Mouse (Mus musculus): Measurements from ENCODE around the gene Slc13a4. TPM values are rescaled to one million over a fixed set of nuclear protein-coding genes. Genes with fewer than 3 reads are reported as not detected.
A peak's percentile ranks its signal among the peaks of the same experiment; 100 is the strongest.

The Slc13a4 gene
- total and polyA plus RNA-seq, 3 experiments: 0.70 TPM; not detected in 2

- no peak overlapping the region for H3K4me3 ChIP-seq
- WGBS: 79% methylated on average over 20 of the region's 20 CpGs
- H3K36me3 ChIP-seq (ENCODE audit: control insufficient read depth, insufficient read depth, low read length): no peaks in the 10 kb centered on the region
- H3K9ac ChIP-seq (ENCODE audit: low read depth, low read length): no peak overlapping the region
- no peaks in the 10 kb centered on the region for H3K27me3 ChIP-seq (ENCODE audit: control insufficient read depth, insufficient read depth, low read length)
- no peak for DNase-seq
- intact Hi-C loops (cut with DNase I): no loop called here
- no peaks in the 10 kb centered on the region for H3K4me1 ChIP-seq (ENCODE audit: control insufficient read depth, insufficient read depth, low read length)
- TF ChIP-seq POLR2A (IDR thresholded peaks at IDR 0.05; ENCODE audit: insufficient read depth, low read depth, low read length) (no peak), EP300 (IDR thresholded peaks at IDR 0.05; ENCODE audit: insufficient read depth, low read depth, low read length) (no peak), CTCF (IDR thresholded peaks at IDR 0.05) (no peak)
- no peak overlapping the region for H3K27ac ChIP-seq
- no peaks in the 10 kb centered on the region for H3K79me2 ChIP-seq (replicated peaks; ENCODE audit: control insufficient read depth, insufficient read depth, low read length)
Observed at GRCm38 (mm10) chr6:35271868-35272765, 35.8 kb downstream of the Slc13a4 start.

GRCm38 (mm10) chr6:35271094-35271855, 36.7 kb downstream of the Slc13a4 start:
- Histone ChIP-seq H3K4me3 (no peak overlapping the region), H3K9ac (ENCODE audit: low read depth, low read length) (no peak overlapping the region), H3K27me3 (ENCODE audit: control insufficient read depth, insufficient read depth, low read length) (no peaks in the 10 kb centered on the region), H3K4me1 (ENCODE audit: control insufficient read depth, insufficient read depth, low read length) (peaks cover 2% of the 10 kb centered on the region; the same call in 1 of the 2 replicates), H3K36me3 (ENCODE audit: control insufficient read depth, insufficient read depth, low read length) (no peaks in the 10 kb centered on the region), H3K27ac (no peak overlapping the region), H3K79me2 (replicated peaks; ENCODE audit: control insufficient read depth, insufficient read depth, low read length) (no peaks in the 10 kb centered on the region)
- no peak for DNase-seq
- TF ChIP-seq EP300 (IDR thresholded peaks at IDR 0.05; ENCODE audit: insufficient read depth, low read depth, low read length) (no peak), POLR2A (IDR thresholded peaks at IDR 0.05; ENCODE audit: insufficient read depth, low read depth, low read length) (no peak), CTCF (IDR thresholded peaks at IDR 0.05) (no peak)
- 81% methylated on average over 12 of the region's 12 CpGs for WGBS
- intact Hi-C loops (cut with DNase I): no loop called here

- 67% methylated on average over 13 of the region's 13 CpGs for WGBS
- no peak for DNase-seq
- Histone ChIP-seq H3K27ac (no peak overlapping the region), H3K27me3 (ENCODE audit: control insufficient read depth, insufficient read depth, low read length) (no peaks in the 10 kb centered on the region), H3K4me3 (no peak overlapping the region), H3K79me2 (replicated peaks; ENCODE audit: control insufficient read depth, insufficient read depth, low read length) (no peaks in the 10 kb centered on the region), H3K36me3 (ENCODE audit: control insufficient read depth, insufficient read depth, low read length) (no peaks in the 10 kb centered on the region), H3K9ac (ENCODE audit: low read depth, low read length) (no peak overlapping the region), H3K4me1 (ENCODE audit: control insufficient read depth, insufficient read depth, low read length) (peaks cover 3% of the 10 kb centered on the region)
- TF ChIP-seq CTCF (IDR thresholded peaks at IDR 0.05): no peak
- no peak for TF ChIP-seq POLR2A (IDR thresholded peaks at IDR 0.05; ENCODE audit: insufficient read depth, low read depth, low read length)
- intact Hi-C loops (cut with DNase I): no loop called here
Observed at GRCm38 (mm10) chr6:35269643-35270042, 38.3 kb downstream of the Slc13a4 start.

- intact Hi-C loops (cut with DNase I): no loop called here
- DNase-seq: no peak
- 95% methylated on average over 13 of the region's 13 CpGs for WGBS
- Histone ChIP-seq H3K4me1 (ENCODE audit: control insufficient read depth, insufficient read depth, low read length) (peaks cover 3% of the 10 kb centered on the region), H3K36me3 (ENCODE audit: control insufficient read depth, insufficient read depth, low read length) (no peaks in the 10 kb centered on the region), H3K79me2 (replicated peaks; ENCODE audit: control insufficient read depth, insufficient read depth, low read length) (no peaks in the 10 kb centered on the region), H3K27me3 (ENCODE audit: control insufficient read depth, insufficient read depth, low read length) (no peaks in the 10 kb centered on the region), H3K4me3 (no peak overlapping the region), H3K9ac (ENCODE audit: low read depth, low read length) (no peak overlapping the region), H3K27ac (no peak overlapping the region)
- no peak for TF ChIP-seq CTCF (IDR thresholded peaks at IDR 0.05)
- no peak for TF ChIP-seq POLR2A (IDR thresholded peaks at IDR 0.05; ENCODE audit: insufficient read depth, low read depth, low read length)
- no peak for TF ChIP-seq EP300 (IDR thresholded peaks at IDR 0.05; ENCODE audit: insufficient read depth, low read depth, low read length)
Observed at GRCm38 (mm10) chr6:35268711-35269110, 39.2 kb downstream of the Slc13a4 start.

GRCm38 (mm10) chr6:35265580-35266278, 42.2 kb downstream of the Slc13a4 start:
- TF ChIP-seq CTCF (IDR thresholded peaks at IDR 0.05) (no peak), EP300 (IDR thresholded peaks at IDR 0.05; ENCODE audit: insufficient read depth, low read depth, low read length) (peak; percentile 75; the same call in 1 of the 2 replicates), POLR2A (IDR thresholded peaks at IDR 0.05; ENCODE audit: insufficient read depth, low read depth, low read length) (0 out of 2 replicates have a peak, but pooled peaks have one; percentile 38)
- Histone ChIP-seq H3K36me3 (ENCODE audit: control insufficient read depth, insufficient read depth, low read length) (peaks cover 2% of the 10 kb centered on the region; the same call in 1 of the 2 replicates), H3K27me3 (ENCODE audit: control insufficient read depth, insufficient read depth, low read length) (no peaks in the 10 kb centered on the region), H3K4me1 (ENCODE audit: control insufficient read depth, insufficient read depth, low read length) (peaks cover 3% of the 10 kb centered on the region), H3K27ac (no peak overlapping the region; the same call in 1 of the 2 replicates), H3K79me2 (replicated peaks; ENCODE audit: control insufficient read depth, insufficient read depth, low read length) (no peaks in the 10 kb centered on the region; the same call in 1 of the 2 replicates), H3K4me3 (no peak overlapping the region), H3K9ac (ENCODE audit: low read depth, low read length) (no peak overlapping the region)
- intact Hi-C loops (cut with DNase I): no loop called here
- 49% methylated on average over 15 of the region's 15 CpGs for WGBS
- DNase-seq: no peak
